In the genomic region with DNA sequence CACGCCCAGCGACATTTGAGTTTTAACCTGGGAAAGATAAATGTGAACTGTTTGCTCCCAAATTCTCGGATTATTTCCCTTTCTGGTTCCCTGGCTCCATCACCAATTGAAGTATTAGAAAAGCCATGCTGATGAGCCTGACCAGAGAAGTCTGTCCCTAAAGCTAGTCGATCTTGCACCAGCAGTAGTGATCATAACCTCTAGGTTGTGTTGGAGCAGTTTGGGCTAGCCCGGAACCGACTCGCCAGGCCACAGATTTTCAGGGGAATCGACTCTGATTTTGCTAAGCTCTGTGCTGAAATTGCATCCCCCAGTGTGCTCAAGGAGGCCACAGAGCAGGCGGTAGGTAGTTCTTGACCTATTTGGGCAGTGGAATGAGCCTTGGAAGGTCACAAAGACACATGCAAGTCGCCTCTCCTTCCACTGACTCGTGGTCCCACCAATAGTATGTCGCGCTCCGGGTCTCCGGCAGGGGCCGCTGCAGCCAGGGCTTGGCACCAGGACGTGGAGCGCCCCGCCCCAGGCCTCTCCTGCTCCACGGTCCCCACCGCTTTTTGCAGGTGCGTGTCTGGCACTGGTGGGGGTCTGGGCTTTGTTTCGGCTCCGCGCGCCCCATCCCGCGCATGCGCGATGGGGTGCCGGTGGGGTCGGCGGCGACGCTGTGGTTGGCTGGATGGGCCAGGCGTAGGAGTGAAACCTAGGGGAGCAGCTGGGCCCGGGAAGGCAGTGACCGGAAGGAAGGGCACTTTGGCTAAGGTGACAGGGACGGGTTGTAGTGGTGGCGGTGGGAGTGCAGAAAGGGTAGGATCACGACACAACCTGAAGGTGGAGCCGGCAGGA, we compare ENCODE assay signal across 8 mouse cellular contexts. TPM values are rescaled to one million over a fixed set of nuclear protein-coding genes. Genes with fewer than 3 reads are reported as not detected.
DNase-seq lines count a peak whose midpoint lies in the region; ATAC-seq and TF ChIP-seq lines count a peak whose summit lies in the region.

A gene (plus strand): TSS at position 512 of the 840 bp plus-strand sequence.

- peak; percentile 90 for ATAC-seq in embryonic facial prominence, embryonic 13.5 days (ENCODE audit: insufficient number of reproducible peaks, insufficient read depth, low FRiP score, low TSS enrichment, low read depth)
- peak; percentile 97 for ATAC-seq in limb, embryonic 14.5 days (ENCODE audit: low FRiP score, low read depth)
- peak; percentile 94 for ATAC-seq in midbrain, postnatal 0 days (ENCODE audit: low FRiP score)

- TF ChIP-seq CTCF in midbrain, postnatal 0 days (IDR thresholded peaks at IDR 0.05) = peak; percentile 90

- peak within 1 kb of the TSS; percentile 60 for H3K4me3 ChIP-seq in embryonic facial prominence, embryonic 13.5 days
- H3K4me3 ChIP-seq in limb, embryonic 14.5 days (replicated peaks; ENCODE audit: low read length) = peak within 1 kb of the TSS; percentile 61
- peak within 1 kb of the TSS; percentile 44 for H3K4me3 ChIP-seq in midbrain, postnatal 0 days (ENCODE audit: low read depth, low read length)

- no peaks in the 10 kb centered on the region for H3K36me3 ChIP-seq in embryonic facial prominence, embryonic 13.5 days
- no peaks in the 10 kb centered on the region for H3K36me3 ChIP-seq in limb, embryonic 14.5 days (ENCODE audit: control insufficient read depth, insufficient read depth, low read length)
- no peaks in the 10 kb centered on the region for H3K36me3 ChIP-seq in midbrain, postnatal 0 days (ENCODE audit: insufficient read depth, low read length)

- WGBS in embryonic facial prominence, embryonic 13.5 days = 16% methylated on average over 42 of the region's 42 CpGs
- 15% methylated on average over 42 of the region's 42 CpGs for WGBS in limb, embryonic 14.5 days
- 14% methylated on average over 42 of the region's 42 CpGs for WGBS in midbrain, postnatal 0 days

- peak within 1 kb of the TSS; percentile 62 for H3K27ac ChIP-seq in embryonic facial prominence, embryonic 13.5 days
- H3K27ac ChIP-seq in limb, embryonic 14.5 days (replicated peaks; ENCODE audit: low read depth, low read length) = peak within 1 kb of the TSS; percentile 48; the same call in 1 of the 2 replicates
- peak within 1 kb of the TSS; percentile 58 for H3K27ac ChIP-seq in midbrain, postnatal 0 days (ENCODE audit: low read depth, low read length)

- 0 out of 2 replicates have a peak, but pooled peaks have one; percentile 50 for TF ChIP-seq POLR2A in limb, embryonic 14.5 days (IDR thresholded peaks at IDR 0.05; ENCODE audit: borderline replicate concordance, extremely low read depth, insufficient read depth, insufficient read length)

- peak within 1 kb of the TSS; percentile 82 for H3K4me2 ChIP-seq in embryonic facial prominence, embryonic 13.5 days
- peak within 1 kb of the TSS; percentile 88 for H3K4me2 ChIP-seq in limb, embryonic 14.5 days (replicated peaks; ENCODE audit: low read depth, low read length, severe bottlenecking)
- peak within 1 kb of the TSS; percentile 65 for H3K4me2 ChIP-seq in midbrain, postnatal 0 days (ENCODE audit: low read depth, low read length, poor library complexity, severe bottlenecking)

- peak within 1 kb of the TSS; percentile 84 for H3K9ac ChIP-seq in embryonic facial prominence, embryonic 13.5 days
- H3K9ac ChIP-seq in limb, embryonic 14.5 days (ENCODE audit: low read depth, low read length, severe bottlenecking) = peak within 1 kb of the TSS; percentile 77
- peak within 1 kb of the TSS; percentile 70 for H3K9ac ChIP-seq in midbrain, postnatal 0 days (replicated peaks; ENCODE audit: low read length, poor library complexity, severe bottlenecking)

- peaks cover 9% of the 10 kb centered on the region; the same call in 1 of the 2 replicates for H3K4me1 ChIP-seq in embryonic facial prominence, embryonic 13.5 days
- peaks cover 8% of the 10 kb centered on the region; the same call in 1 of the 2 replicates for H3K4me1 ChIP-seq in limb, embryonic 14.5 days (ENCODE audit: control insufficient read depth, insufficient read depth, low read length)
- H3K4me1 ChIP-seq in midbrain, postnatal 0 days (ENCODE audit: insufficient read depth, low read length) = no peaks in the 10 kb centered on the region

- H3K9me3 ChIP-seq in embryonic facial prominence, embryonic 13.5 days = no peaks in the 10 kb centered on the region
- no peaks in the 10 kb centered on the region for H3K9me3 ChIP-seq in limb, embryonic 14.5 days (ENCODE audit: control insufficient read depth, low read length)
- no peaks in the 10 kb centered on the region for H3K9me3 ChIP-seq in midbrain, postnatal 0 days (ENCODE audit: low read length)

- DNase-seq in 3134 (ENCODE audit: extremely low read depth, insufficient read length, low spot score) = peak; percentile 86
- DNase-seq in adrenal gland, postnatal 36 days = peak; percentile 92 to 95
- DNase-seq in heart, adult 8-10 months (ENCODE audit: low spot score) = peak; percentile 86
- DNase-seq in kidney, adult 9 months = peak; percentile 93
- peak; percentile 90 for DNase-seq in limb, embryonic 14.5 days (ENCODE audit: low spot score)
- DNase-seq in midbrain, postnatal 0 days (ENCODE audit: low spot score) = peak; percentile 92
- peak; percentile 75 to 85 for DNase-seq in spleen, postnatal 14 days (ENCODE audit: low spot score in 2 of 2)

- no peaks in the 10 kb centered on the region for H3K27me3 ChIP-seq in embryonic facial prominence, embryonic 13.5 days
- no peaks in the 10 kb centered on the region for H3K27me3 ChIP-seq in limb, embryonic 14.5 days (ENCODE audit: control insufficient read depth, insufficient read depth, low read length)
- no peaks in the 10 kb centered on the region for H3K27me3 ChIP-seq in midbrain, postnatal 0 days (ENCODE audit: insufficient read depth, low read length)

RNA-seq across cellular contexts. Expression of the gene that starts here (rescaled TPM):
- 10 to 100 TPM; 21.6 to 28.2 TPM for total RNA-seq in adrenal gland, postnatal 36 days (2021)
- 42.6 and 43.0 TPM in 2 replicates for polyA plus RNA-seq in embryonic facial prominence, embryonic 13.5 days (2015; fragmentation: Nextera tagmentation; extraction: Ambion mirVana)
- 10 to 100 TPM; 57.4 to 64.4 (median 63.0) TPM for total RNA-seq in heart, adult 8-10 months (2022)
- polyA plus RNA-seq in limb, embryonic 14.5 days (2012; rRNA removed) = 21.5 and 23.0 TPM in 2 replicates
- 23.9 and 26.8 TPM in 2 replicates for polyA plus RNA-seq in limb, embryonic 14.5 days (2014; fragmentation: Nextera tagmentation; extraction: Ambion mirVana)
- 26.7 and 38.8 TPM in 2 replicates for total RNA-seq in midbrain, postnatal 0 days (2014; rRNA removed)
- 25.4 and 26.1 TPM in 2 replicates for polyA plus RNA-seq in midbrain, postnatal 0 days (2015; fragmentation: Nextera tagmentation; extraction: Ambion mirVana)

Comparison
In these comparisons a context has a peak if more than half of its experiments do, and no peak if none do; other contexts are left out.
1. Peak in every context shown above with its lines: DNase-seq, ATAC-seq, H3K4me3 ChIP-seq and H3K27ac ChIP-seq.